Mouse (Mus musculus) kidney, adult 2 months (tissue): ENCODE data around the gene Ypel3. TPM values are rescaled to one million over a fixed set of nuclear protein-coding genes. Genes with fewer than 3 reads are reported as not detected.

ENCODE experiments used
- DNase-seq: peaks from one replicate; pipeline ENCODE4 v3.0.0; 2021
- H3K27ac ChIP-seq: fragments of 200-500 bp; 2 replicates; pipeline ENCODE4 v1.5.1; 2012; ENCODE audit warnings: low read depth, low read length, control low read depth, inconsistent platforms; ENCODE audit not compliant: insufficient read depth
- H3K27me3 ChIP-seq: fragments of 200-500 bp; replicated peaks from 2 replicates; pipeline ENCODE4 v1.6.1; 2012; ENCODE audit warnings: mild to moderate bottlenecking, moderate library complexity, low read length, inconsistent platforms; ENCODE audit not compliant: control insufficient read depth, insufficient read depth
- H3K36me3 ChIP-seq: fragments of 200-500 bp; 2 replicates; pipeline ENCODE4 v1.6.1; 2012; ENCODE audit warnings: mild to moderate bottlenecking, moderate library complexity, low read length, inconsistent platforms; ENCODE audit not compliant: control insufficient read depth, insufficient read depth
- H3K4me1 ChIP-seq: fragments of 200-500 bp; 2 replicates; pipeline ENCODE4 v1.6.1; 2011; ENCODE audit warnings: low read length; ENCODE audit not compliant: control insufficient read depth, insufficient read depth
- H3K4me3 ChIP-seq: fragments of 200-500 bp; 2 replicates; pipeline ENCODE4 v1.5.1; 2011; ENCODE audit warnings: mild to moderate bottlenecking, low read depth, low read length, control low read depth; ENCODE audit not compliant: insufficient read depth
- CTCF ChIP-seq: fragments of 200-500 bp; conservative IDR thresholded peaks from 2 replicates; pipeline ENCODE4 v1.5.1; 2011; ENCODE audit warnings: low read depth, mild to moderate bottlenecking, control low read depth, low read length, moderate library complexity, mixed read lengths; ENCODE audit not compliant: insufficient read depth, insufficient read length
- POLR2A ChIP-seq: fragments of 200-500 bp; IDR thresholded peaks from one replicate; pipeline ENCODE4 v1.6.1; 2011; ENCODE audit warnings: low read depth, low read length, control low read depth
- WGBS: fragments of 180-500 bp; shearing (Covaris S2); methylation state at CpG from one replicate; pipeline ENCODE4 v1.1.7; 2018; 5-methylcytosine and 5-hydroxymethylcytosine counted together
- polyA plus RNA-seq: library from polyadenylated mRNA; depleted of rRNA; stranded (reverse); fragments of >200 nt; gene quantifications from 2 replicates; pipeline ENCODE4 v1.2.3, GENCODE M21; 2012; rRNA removed

Gene Ypel3
- polyA plus RNA-seq, 1 experiment = 290 TPM

- no peaks in the 10 kb centered on the region for H3K27me3 ChIP-seq
- H3K4me1 ChIP-seq = no peaks in the 10 kb centered on the region
- TF ChIP-seq POLR2A (no peak), CTCF (no peak)
- WGBS = 28% methylated on average over 8 of the region's 8 CpGs
- no peak for DNase-seq
- H3K27ac ChIP-seq = no peak overlapping the region
- H3K36me3 ChIP-seq = no peaks in the 10 kb centered on the region
- no peak overlapping the region for H3K4me3 ChIP-seq
Measured at GRCm38 (mm10) chr7:126825403-126825802, 48.6 kb downstream of the Ypel3 start.

- Histone ChIP-seq H3K4me1 (no peaks in the 10 kb centered on the region), H3K36me3 (no peaks in the 10 kb centered on the region), H3K27me3 (no peaks in the 10 kb centered on the region), H3K27ac (no peak overlapping the region), H3K4me3 (no peak overlapping the region)
- WGBS = 69% methylated on average over 5 of the region's 5 CpGs
- TF ChIP-seq POLR2A (no peak), CTCF (no peak)
- DNase-seq = no peak
Measured at GRCm38 (mm10) chr7:126825952-126826351, 49.2 kb downstream of the Ypel3 start.

Other genes starting within 250 kb of the Ypel3 start
- 105 TPM in 2 replicates for gene Eif3c, start 210.5 kb upstream of the Ypel3 start, polyA plus RNA-seq
- 1.2 and 1.5 TPM in 2 replicates for gene Apobr, start 192.0 kb upstream of the Ypel3 start, polyA plus RNA-seq
- gene Cln3, start 191.1 kb upstream of the Ypel3 start, polyA plus RNA-seq = 117 and 120 TPM in 2 replicates
- 0.13 TPM in 1 of 2 replicates, not detected in the other for gene Il27, start 182.0 kb upstream of the Ypel3 start, polyA plus RNA-seq
- 29.2 and 36.4 TPM in 2 replicates for gene Nupr1, start 146.1 kb upstream of the Ypel3 start, polyA plus RNA-seq
- gene Sgf29, start 127.6 kb upstream of the Ypel3 start, polyA plus RNA-seq = 28.1 and 34.7 TPM in 2 replicates
- gene Sult1a1, start 100.5 kb upstream of the Ypel3 start, polyA plus RNA-seq = 29.0 and 30.1 TPM in 2 replicates
- gene Bola2, start 81.6 kb upstream of the Ypel3 start, polyA plus RNA-seq = 63.9 and 67.2 TPM in 2 replicates
- gene Slx1b, start 81.2 kb upstream of the Ypel3 start, polyA plus RNA-seq = 13.1 and 17.2 TPM in 2 replicates
- gene Coro1a, start 69.2 kb upstream of the Ypel3 start, polyA plus RNA-seq = 22.7 and 71.6 TPM in 2 replicates
- gene Mapk3, start 17.4 kb upstream of the Ypel3 start, polyA plus RNA-seq = 210 and 216 TPM in 2 replicates
- gene Gdpd3, start 10.6 kb upstream of the Ypel3 start, polyA plus RNA-seq = 58.2 and 61.4 TPM in 2 replicates
- 2.1 and 2.2 TPM in 2 replicates for gene Tbx6, start 4.5 kb downstream of the Ypel3 start, polyA plus RNA-seq
- 135 and 145 TPM in 2 replicates for gene Ppp4c, start 15.5 kb downstream of the Ypel3 start, polyA plus RNA-seq
- gene Fam57b, start 20.7 kb downstream of the Ypel3 start, polyA plus RNA-seq = 4.2 and 6.3 TPM in 2 replicates
- gene 4930451I11Rik, start 54.7 kb downstream of the Ypel3 start, polyA plus RNA-seq = 0.46 TPM in 1 of 2 replicates, not detected in the other
- gene Doc2a, start 70.5 kb downstream of the Ypel3 start, polyA plus RNA-seq = 0.15 and 0.33 TPM in 2 replicates
- 4.2 and 6.6 TPM in 2 replicates for gene Hirip3, start 85.0 kb downstream of the Ypel3 start, polyA plus RNA-seq
- 39.6 and 47.0 TPM in 2 replicates for gene Ino80e, start 85.4 kb downstream of the Ypel3 start, polyA plus RNA-seq
- gene Taok2, start 107.7 kb downstream of the Ypel3 start, polyA plus RNA-seq = 56.5 and 75.2 TPM in 2 replicates
- gene Tmem219, start 146.0 kb downstream of the Ypel3 start, polyA plus RNA-seq = 90.8 and 113 TPM in 2 replicates
- 21.4 and 21.9 TPM in 2 replicates for gene Kctd13, start 151.9 kb downstream of the Ypel3 start, polyA plus RNA-seq
- 0.19 TPM in 1 of 2 replicates, not detected in the other for gene Asphd1, start 172.6 kb downstream of the Ypel3 start, polyA plus RNA-seq
- gene Sez6l2, start 173.6 kb downstream of the Ypel3 start, polyA plus RNA-seq = 1.2 and 1.4 TPM in 2 replicates
- 237 and 284 TPM in 2 replicates for gene Cdipt, start 199.0 kb downstream of the Ypel3 start, polyA plus RNA-seq
- 0.74 and 1.1 TPM in 2 replicates for gene Cdiptos, start 199.1 kb downstream of the Ypel3 start, polyA plus RNA-seq
- gene Mvp, start 237.7 kb downstream of the Ypel3 start, polyA plus RNA-seq = 56.9 and 66.9 TPM in 2 replicates
- 0.91 and 1.3 TPM in 2 replicates for gene Pagr1b, start 239.5 kb downstream of the Ypel3 start, polyA plus RNA-seq
- 2.8 and 17.6 TPM in 2 replicates for gene Pagr1a, start 240.4 kb downstream of the Ypel3 start, polyA plus RNA-seq
- 21.2 and 28.9 TPM in 2 replicates for gene Gm42742, start 244.1 kb downstream of the Ypel3 start, polyA plus RNA-seq
- gene Prrt2, start 244.3 kb downstream of the Ypel3 start, polyA plus RNA-seq = 3.6 and 4.6 TPM in 2 replicates